Mouse (Mus musculus): ENCODE data around the gene Camk2n1. TPM values are rescaled to one million over a fixed set of nuclear protein-coding genes. Genes with fewer than 3 reads are reported as not detected.
"Not testable (repeated sequence)": the region's sequence is repeated elsewhere in the genome, so short reads cannot be mapped to it uniquely, and the experiment has no call there.

Gene Camk2n1
- polyA plus RNA-seq, 1 experiment from 2014 or later, result 2.5 TPM

- no peak overlapping the region for H3K4me2 ChIP-seq (ENCODE audit: low read depth, low read length)
- H3K4me3 ChIP-seq (ENCODE audit: low read depth, low read length), result no peak overlapping the region
- H3K9me3 ChIP-seq (ENCODE audit: control insufficient read depth, low read length), result no peaks in the 10 kb centered on the region
- H3K27ac ChIP-seq (replicated peaks; ENCODE audit: low read depth, low read length), result no peak overlapping the region
- 90% methylated on average over 4 of the region's 4 CpGs for WGBS
- DNase-seq (ENCODE audit: low spot score), result no peak
- no peaks in the 10 kb centered on the region for H3K27me3 ChIP-seq (replicated peaks; ENCODE audit: control insufficient read depth, insufficient read depth, low read length)
- ATAC-seq (ENCODE audit: low read depth), result no peak
- H3K36me3 ChIP-seq (ENCODE audit: control insufficient read depth, insufficient read depth, low read length), result no peaks in the 10 kb centered on the region
- H3K4me1 ChIP-seq (ENCODE audit: control insufficient read depth, insufficient read depth, low read length), result no peaks in the 10 kb centered on the region
- no peak overlapping the region for H3K9ac ChIP-seq (ENCODE audit: low read depth, low read length)
Observed at GRCm38 (mm10) chr4:138417882-138418281, 36.2 kb upstream of the Camk2n1 start.

GRCm38 (mm10) chr4:138418340-138418957, 35.7 kb upstream of the Camk2n1 start:
- Histone ChIP-seq H3K4me2 (ENCODE audit: low read depth, low read length) (no peak overlapping the region), H3K27me3 (replicated peaks; ENCODE audit: control insufficient read depth, insufficient read depth, low read length) (no peaks in the 10 kb centered on the region), H3K4me3 (ENCODE audit: low read depth, low read length) (no peak overlapping the region), H3K9me3 (ENCODE audit: control insufficient read depth, low read length) (no peaks in the 10 kb centered on the region), H3K9ac (ENCODE audit: low read depth, low read length) (no peak overlapping the region), H3K4me1 (ENCODE audit: control insufficient read depth, insufficient read depth, low read length) (no peaks in the 10 kb centered on the region), H3K36me3 (ENCODE audit: control insufficient read depth, insufficient read depth, low read length) (no peaks in the 10 kb centered on the region), H3K27ac (replicated peaks; ENCODE audit: low read depth, low read length) (no peak overlapping the region)
- DNase-seq (ENCODE audit: low spot score) (no peak), ATAC-seq (ENCODE audit: low read depth) (no peak)
- WGBS, result 61% methylated on average over 10 of the region's 11 CpGs

GRCm38 (mm10) chr4:138425028-138425427, 29.1 kb upstream of the Camk2n1 start:
- H3K4me2 ChIP-seq (ENCODE audit: low read depth, low read length), result no peak overlapping the region
- H3K4me1 ChIP-seq (ENCODE audit: control insufficient read depth, insufficient read depth, low read length), result no peaks in the 10 kb centered on the region
- no peak overlapping the region for H3K9ac ChIP-seq (ENCODE audit: low read depth, low read length)
- no peaks in the 10 kb centered on the region for H3K9me3 ChIP-seq (ENCODE audit: control insufficient read depth, low read length)
- H3K36me3 ChIP-seq (ENCODE audit: control insufficient read depth, insufficient read depth, low read length), result no peaks in the 10 kb centered on the region
- no peaks in the 10 kb centered on the region for H3K27me3 ChIP-seq (replicated peaks; ENCODE audit: control insufficient read depth, insufficient read depth, low read length)
- 86% methylated on average over 6 of the region's 6 CpGs for WGBS
- ATAC-seq (ENCODE audit: low read depth) (no peak), DNase-seq (ENCODE audit: low spot score) (no peak)
- no peak overlapping the region for H3K27ac ChIP-seq (replicated peaks; ENCODE audit: low read depth, low read length)
- H3K4me3 ChIP-seq (ENCODE audit: low read depth, low read length), result no peak overlapping the region

GRCm38 (mm10) chr4:138425604-138426003, 28.5 kb upstream of the Camk2n1 start:
- WGBS, result 90% methylated on average over 14 of the region's 14 CpGs
- H3K9ac ChIP-seq (ENCODE audit: low read depth, low read length); ATAC-seq (ENCODE audit: low read depth): not testable (repeated sequence)

GRCm38 (mm10) chr4:138426778-138427705, 27.1 kb upstream of the Camk2n1 start:
- H3K27ac ChIP-seq (replicated peaks; ENCODE audit: low read depth, low read length), result no peak overlapping the region
- no peaks in the 10 kb centered on the region for H3K36me3 ChIP-seq (ENCODE audit: control insufficient read depth, insufficient read depth, low read length)
- ATAC-seq (ENCODE audit: low read depth) (0 out of 2 replicates have a peak, but pooled peaks have one; percentile 31), DNase-seq (ENCODE audit: low spot score) (peak; percentile 78)
- H3K4me2 ChIP-seq (ENCODE audit: low read depth, low read length), result 0 out of 2 replicates have a peak overlapping the region, but pooled peaks have one; percentile 26
- no peak overlapping the region for H3K4me3 ChIP-seq (ENCODE audit: low read depth, low read length)
- H3K4me1 ChIP-seq (ENCODE audit: control insufficient read depth, insufficient read depth, low read length), result no peaks in the 10 kb centered on the region
- H3K9ac ChIP-seq (ENCODE audit: low read depth, low read length), result peak overlapping the region; percentile 37; the same call in 1 of the 2 replicates
- H3K9me3 ChIP-seq (ENCODE audit: control insufficient read depth, low read length), result no peaks in the 10 kb centered on the region
- WGBS, result 41% methylated on average over 22 of the region's 22 CpGs
- H3K27me3 ChIP-seq (replicated peaks; ENCODE audit: control insufficient read depth, insufficient read depth, low read length), result no peaks in the 10 kb centered on the region

More at GRCm38 (mm10) chr4:138425604-138426003, 28.5 kb upstream of the Camk2n1 start:
- H3K4me1 ChIP-seq (ENCODE audit: control insufficient read depth, insufficient read depth, low read length); H3K36me3 ChIP-seq (ENCODE audit: control insufficient read depth, insufficient read depth, low read length); DNase-seq (ENCODE audit: low spot score); H3K4me3 ChIP-seq (ENCODE audit: low read depth, low read length); H3K27me3 ChIP-seq (replicated peaks; ENCODE audit: control insufficient read depth, insufficient read depth, low read length); H3K9me3 ChIP-seq (ENCODE audit: control insufficient read depth, low read length); H3K4me2 ChIP-seq (ENCODE audit: low read depth, low read length); H3K27ac ChIP-seq (replicated peaks; ENCODE audit: low read depth, low read length): not testable (repeated sequence)

GRCm38 (mm10) chr4:138429778-138430177, 24.3 kb upstream of the Camk2n1 start:
- Histone ChIP-seq H3K4me2 (ENCODE audit: low read depth, low read length) (no peak overlapping the region), H3K4me1 (ENCODE audit: control insufficient read depth, insufficient read depth, low read length) (no peaks in the 10 kb centered on the region), H3K27ac (replicated peaks; ENCODE audit: low read depth, low read length) (no peak overlapping the region), H3K9me3 (ENCODE audit: control insufficient read depth, low read length) (no peaks in the 10 kb centered on the region), H3K4me3 (ENCODE audit: low read depth, low read length) (no peak overlapping the region), H3K36me3 (ENCODE audit: control insufficient read depth, insufficient read depth, low read length) (no peaks in the 10 kb centered on the region), H3K27me3 (replicated peaks; ENCODE audit: control insufficient read depth, insufficient read depth, low read length) (no peaks in the 10 kb centered on the region), H3K9ac (ENCODE audit: low read depth, low read length) (no peak overlapping the region)
- no peak for DNase-seq (ENCODE audit: low spot score)
- ATAC-seq (ENCODE audit: low read depth), result no peak
- WGBS, result 44% methylated on average over 3 of the region's 3 CpGs

GRCm38 (mm10) chr4:138431340-138431739, 22.8 kb upstream of the Camk2n1 start:
- no peaks in the 10 kb centered on the region for H3K9me3 ChIP-seq (ENCODE audit: control insufficient read depth, low read length)
- WGBS, result 41% methylated on average over 8 of the region's 8 CpGs
- no peak overlapping the region for H3K4me3 ChIP-seq (ENCODE audit: low read depth, low read length)
- ATAC-seq (ENCODE audit: low read depth), result no peak
- H3K27ac ChIP-seq (replicated peaks; ENCODE audit: low read depth, low read length), result no peak overlapping the region
- no peak for DNase-seq (ENCODE audit: low spot score)
- H3K9ac ChIP-seq (ENCODE audit: low read depth, low read length), result no peak overlapping the region
- 0 out of 2 replicates have a peak, but pooled peaks cover 2% of the 10 kb centered on the region for H3K36me3 ChIP-seq (ENCODE audit: control insufficient read depth, insufficient read depth, low read length)
- no peak overlapping the region for H3K4me2 ChIP-seq (ENCODE audit: low read depth, low read length)
- H3K27me3 ChIP-seq (replicated peaks; ENCODE audit: control insufficient read depth, insufficient read depth, low read length), result no peaks in the 10 kb centered on the region
- peaks cover 10% of the 10 kb centered on the region; the same call in 1 of the 2 replicates for H3K4me1 ChIP-seq (ENCODE audit: control insufficient read depth, insufficient read depth, low read length)

- Histone ChIP-seq H3K36me3 (ENCODE audit: control insufficient read depth, insufficient read depth, low read length) (peaks cover 33% of the 10 kb centered on the region), H3K9me3 (ENCODE audit: control insufficient read depth, low read length) (no peaks in the 10 kb centered on the region), H3K27ac (replicated peaks; ENCODE audit: low read depth, low read length) (peak within 1 kb of the TSS; percentile 54), H3K4me1 (ENCODE audit: control insufficient read depth, insufficient read depth, low read length) (peaks cover 10% of the 10 kb centered on the region; the same call in 1 of the 2 replicates), H3K4me2 (ENCODE audit: low read depth, low read length) (peak within 1 kb of the TSS; percentile 86), H3K4me3 (ENCODE audit: low read depth, low read length) (peak within 1 kb of the TSS; percentile 84), H3K27me3 (replicated peaks; ENCODE audit: control insufficient read depth, insufficient read depth, low read length) (no peaks in the 10 kb centered on the region), H3K9ac (ENCODE audit: low read depth, low read length) (peak within 1 kb of the TSS; percentile 85)
- peak; percentile 91 for ATAC-seq (ENCODE audit: low read depth)
- under 1% methylated on average over 56 of the region's 64 CpGs for WGBS
- DNase-seq (ENCODE audit: low spot score), result peak; percentile 97
Observed at GRCm38 (mm10) chr4:138434347-138435316, 19.5 kb upstream of the Camk2n1 start, which contains the start of gene Mul1. Mul1 (plus strand) TSS chr4:138434671.

Data from embryonic facial prominence, embryonic 14.5 days (tissue).